Mouse (Mus musculus) testis, adult 2 months (tissue): ENCODE data around the gene Timm17b.

Experiments used
- CTCF ChIP-seq: fragments of 200-500 bp; IDR thresholded peaks from 2 replicates; pipeline ENCODE4 v1.5.1; 2012; ENCODE audit warnings: low read depth, mild to moderate bottlenecking, inconsistent platforms, low read length, moderate library complexity; ENCODE audit not compliant: control insufficient read depth, insufficient read depth, insufficient replicate concordance
- POLR2A ChIP-seq: fragments of 200-500 bp; IDR thresholded peaks from 2 replicates; pipeline ENCODE4 v1.6.1; 2012; ENCODE audit warnings: low read depth, mild to moderate bottlenecking, inconsistent platforms, low read length, moderate library complexity; ENCODE audit not compliant: control insufficient read depth

DNA sequence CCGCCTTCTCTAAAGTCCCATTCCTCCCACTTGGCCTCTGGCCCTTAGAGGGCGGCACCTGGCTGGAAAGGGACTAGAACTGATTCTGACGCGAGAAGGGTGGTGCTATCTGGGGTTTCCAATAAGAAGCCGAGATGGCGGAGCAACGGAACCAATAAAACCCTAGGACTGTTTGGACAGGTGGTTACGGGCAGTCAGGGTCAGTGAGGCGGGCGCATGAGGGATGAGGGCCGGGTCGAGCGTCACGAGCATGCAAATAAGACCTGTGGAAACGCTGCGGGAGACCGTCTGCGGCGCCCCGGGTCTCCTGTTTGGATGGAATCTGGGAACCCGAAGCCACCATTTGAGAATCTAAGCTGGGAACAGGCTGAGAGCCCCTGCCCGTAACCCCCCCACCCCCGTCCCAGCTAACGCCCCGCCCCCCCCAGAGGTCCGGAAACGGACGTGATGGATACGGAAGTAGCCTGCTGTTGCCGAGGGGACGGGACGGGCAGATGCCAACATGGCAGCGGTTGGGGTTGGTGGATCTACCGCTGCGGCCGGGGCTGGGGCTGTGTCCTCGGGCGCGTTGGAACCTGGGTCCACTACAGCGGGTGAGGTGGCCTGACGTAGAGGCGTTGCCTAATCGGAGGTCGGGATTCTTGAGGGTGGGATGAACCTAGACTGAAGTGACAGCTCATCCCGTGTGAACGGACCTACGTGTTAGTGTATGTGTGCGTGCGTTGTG is 15.2 kb upstream of the Timm17b start, which contains the start of gene Slc35a2:
- TF ChIP-seq CTCF (no peak), POLR2A (peak; percentile 74)
